Mouse (Mus musculus): ENCODE measurements around the gene Nop2. TPM values are rescaled to one million over a fixed set of nuclear protein-coding genes. Genes with fewer than 3 reads are reported as not detected.

Gene Nop2
- total RNA-seq, 4 experiments from 2014 or later, result 33.0 to 33.9 (median 33.5) TPM

DNA sequence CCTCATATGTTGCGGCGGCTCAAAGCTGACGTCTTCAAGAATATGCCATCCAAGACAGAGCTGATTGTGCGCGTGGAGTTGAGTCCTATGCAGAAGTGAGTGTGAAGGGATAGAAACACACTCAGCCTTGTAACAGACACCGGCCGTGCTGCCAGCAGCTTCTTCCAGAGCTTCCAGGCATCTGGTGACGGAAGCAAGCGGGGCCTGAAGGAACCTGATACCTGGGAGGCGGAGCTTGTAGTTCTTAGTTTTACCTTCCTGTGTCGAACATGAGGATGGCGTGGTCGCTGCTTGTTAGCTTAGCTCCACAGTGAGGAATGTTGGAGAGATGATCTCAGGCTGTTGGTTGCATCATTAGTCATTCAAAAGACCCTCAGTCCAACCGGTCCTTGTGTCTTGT is 22.3 kb upstream of the Nop2 start:
- no peak for DNase-seq (ENCODE audit: low spot score in 2 of 2)

DNA sequence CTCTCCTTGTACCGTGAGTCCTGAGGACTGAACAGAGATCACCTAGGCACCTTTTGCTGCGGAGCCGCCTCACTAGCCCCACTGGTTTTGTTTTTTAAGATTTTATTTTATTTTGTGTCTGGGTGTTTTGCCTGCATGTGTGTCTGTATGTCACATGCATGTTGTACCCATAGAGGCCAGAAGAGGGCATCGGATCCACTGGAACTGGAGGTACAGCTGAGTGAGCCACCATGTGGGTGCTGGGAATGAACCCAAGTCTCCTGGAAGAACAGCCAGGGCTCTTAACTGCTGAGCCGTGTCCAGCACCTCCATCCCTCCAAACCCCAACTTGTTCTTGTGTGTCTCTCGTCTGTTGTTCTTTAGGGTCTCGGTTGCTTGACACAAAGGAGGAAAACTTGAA is 20.8 kb upstream of the Nop2 start:
- DNase-seq (ENCODE audit: low spot score in 2 of 2), result no peak

- no peak for DNase-seq (ENCODE audit: low spot score in 2 of 2)
Measured at GRCm38 (mm10) chr6:125112553-125112952, 19.2 kb upstream of the Nop2 start.

- no peak for DNase-seq (ENCODE audit: low spot score in 2 of 2)
Measured at GRCm38 (mm10) chr6:125119387-125119786, 12.3 kb upstream of the Nop2 start.

DNA sequence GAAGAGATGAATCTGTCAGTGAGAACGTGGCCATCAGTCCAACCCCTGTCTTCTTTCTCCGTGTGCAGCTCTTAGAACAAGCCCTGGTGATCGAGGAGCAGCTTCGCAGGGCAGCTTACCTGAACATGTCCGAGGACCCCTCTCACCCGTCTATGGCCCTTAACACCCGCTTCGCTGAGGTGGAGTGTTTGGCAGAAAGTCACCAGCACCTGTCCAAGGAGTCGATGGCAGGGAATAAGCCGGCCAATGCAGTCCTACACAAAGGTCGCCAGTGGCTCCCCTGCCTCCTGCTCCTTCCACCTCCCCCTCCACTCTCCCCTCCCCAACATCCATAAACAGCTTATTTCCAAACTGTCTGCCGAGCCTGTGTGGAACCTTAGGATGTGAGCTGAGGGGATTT is 3.0 kb upstream of the Nop2 start:
- no peak for DNase-seq (ENCODE audit: low spot score in 2 of 2)

DNA sequence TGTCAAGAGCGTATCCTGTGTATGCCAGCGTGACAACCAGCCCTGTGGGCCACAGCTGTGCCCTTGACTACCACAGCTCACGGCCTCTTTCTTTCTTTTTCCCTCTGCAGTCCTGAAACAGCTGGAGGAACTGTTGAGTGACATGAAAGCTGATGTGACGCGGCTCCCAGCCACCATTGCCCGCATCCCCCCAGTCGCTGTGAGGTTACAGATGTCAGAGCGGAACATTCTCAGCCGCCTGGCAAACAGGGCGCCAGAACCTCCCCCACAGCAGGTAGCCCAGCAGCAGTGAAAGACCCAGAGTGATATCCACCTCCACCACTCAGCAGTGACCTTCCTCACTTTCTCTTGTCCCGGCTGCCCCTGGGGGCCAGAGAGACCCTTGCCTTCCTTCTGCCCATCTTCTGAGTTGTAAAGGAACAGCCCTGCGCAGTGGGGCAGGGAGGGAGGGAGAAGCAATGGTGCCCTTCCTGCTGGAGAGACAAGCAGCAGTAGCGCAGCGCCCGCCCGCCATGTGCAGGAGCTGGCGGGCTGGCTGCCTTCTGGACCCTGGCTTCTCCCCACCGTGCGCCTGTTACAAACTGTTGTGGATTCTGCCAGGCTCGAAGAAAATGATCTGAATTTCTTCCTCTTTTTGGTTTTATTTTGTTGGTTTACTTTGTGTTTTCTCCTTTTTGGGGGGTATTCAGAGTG is 1.9 kb upstream of the Nop2 start:
- DNase-seq (ENCODE audit: low spot score in 2 of 2), result no peak

DNA sequence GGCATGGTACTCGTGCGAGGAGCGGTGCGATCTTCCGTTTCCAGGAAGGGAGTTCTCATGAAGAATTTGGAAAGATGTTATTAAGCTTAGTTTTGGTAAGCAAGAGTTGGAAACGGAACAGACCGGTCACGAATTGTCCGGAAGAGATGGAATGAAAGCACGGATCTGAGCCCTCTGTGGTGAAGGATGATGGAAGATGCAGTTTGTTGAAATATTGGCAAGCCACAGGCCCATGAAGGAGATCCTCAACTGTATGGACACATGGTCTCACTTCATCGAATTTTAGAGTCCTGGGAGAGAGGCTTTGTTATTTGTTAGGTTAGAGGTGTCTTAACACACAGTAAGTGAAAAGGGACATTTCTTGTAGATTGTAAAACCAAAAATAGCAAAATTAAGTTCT is 761 bp downstream of the Nop2 start:
- DNase-seq (ENCODE audit: low spot score in 2 of 2), result no peak

GRCm38 (mm10) chr6:125137002-125137671 is 5.4 kb downstream of the Nop2 start:
- DNase-seq (ENCODE audit: low spot score in 2 of 2), result no peak

DNA sequence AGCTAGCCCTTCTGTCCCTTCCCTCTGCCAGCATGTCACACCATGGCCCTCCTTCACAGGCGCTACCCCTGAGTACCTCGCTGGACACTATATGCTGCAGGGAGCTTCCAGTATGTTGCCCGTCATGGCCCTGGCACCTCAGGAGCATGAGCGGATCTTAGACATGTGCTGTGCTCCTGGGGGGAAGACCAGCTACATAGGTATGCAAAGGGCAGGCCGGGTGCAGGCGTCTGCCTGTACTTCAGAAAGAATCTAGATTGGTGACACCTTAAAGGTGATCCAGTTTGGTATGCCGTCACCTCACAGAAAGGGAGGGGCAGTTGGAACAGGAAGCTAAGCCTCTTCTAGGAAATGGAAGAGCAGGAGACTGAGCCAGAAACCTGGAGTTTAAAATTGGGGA is 8.0 kb downstream of the Nop2 start:
- no peak for DNase-seq (ENCODE audit: low spot score in 2 of 2)

GRCm38 (mm10) chr6:125142436-125142835 is 10.7 kb downstream of the Nop2 start:
- DNase-seq (ENCODE audit: low spot score in 2 of 2), result no peak

DNA sequence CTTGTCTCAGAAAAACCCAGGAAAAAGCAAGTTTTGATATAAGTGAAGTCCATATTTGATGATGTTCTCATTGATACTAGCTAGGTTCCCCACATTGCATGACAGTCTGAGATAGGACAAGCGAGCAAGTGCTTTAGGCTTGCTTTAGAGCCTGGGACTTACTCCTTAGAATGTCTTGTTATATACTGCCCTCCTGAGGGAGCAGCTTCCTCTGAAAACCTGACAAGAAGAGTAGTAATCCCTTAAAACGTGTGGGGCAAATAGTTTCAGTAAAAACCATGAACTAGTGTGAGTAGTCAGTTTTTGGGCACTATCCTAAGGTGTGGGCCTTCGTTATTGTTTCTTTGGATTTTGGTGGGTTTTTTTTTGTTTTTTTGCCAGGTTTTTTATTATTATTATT is 11.4 kb downstream of the Nop2 start:
- no peak for DNase-seq (ENCODE audit: low spot score in 2 of 2)

GRCm38 (mm10) chr6:125143904-125144303 is 12.2 kb downstream of the Nop2 start:
- no peak for DNase-seq (ENCODE audit: low spot score in 2 of 2)

- peak; percentile 93 to 96 for DNase-seq (ENCODE audit: low spot score in 2 of 2)
Measured at GRCm38 (mm10) chr6:125145001-125145400, 13.3 kb downstream of the Nop2 start, which contains the start of gene Iffo1. Gene Iffo1, plus strand, starts transcription at chr6:125145241.

GRCm38 (mm10) chr6:125145479-125145951 is 13.8 kb downstream of the Nop2 start:
- DNase-seq (ENCODE audit: low spot score in 2 of 2), result no peak

DNA sequence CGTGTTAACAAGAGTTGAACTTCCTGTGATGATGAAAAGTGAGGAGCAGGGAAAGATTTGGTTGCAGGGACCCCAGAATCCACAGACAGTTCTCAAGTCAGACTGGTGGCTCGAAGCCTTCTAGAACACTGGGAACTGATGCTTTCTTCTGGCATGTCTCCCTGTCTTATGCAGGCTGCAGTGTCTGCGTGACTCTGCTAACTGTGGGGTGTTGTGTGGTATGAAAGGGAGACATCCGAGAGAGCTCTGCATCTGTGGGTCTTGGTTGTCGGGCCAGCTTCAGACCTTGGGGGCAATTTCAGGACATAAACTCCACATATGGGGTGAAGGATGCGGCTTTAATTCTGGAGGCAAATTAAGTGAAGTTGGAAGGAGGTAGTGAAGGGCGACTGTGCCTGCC is 14.4 kb downstream of the Nop2 start:
- no peak for DNase-seq (ENCODE audit: low spot score in 2 of 2)

- no peak for DNase-seq (ENCODE audit: low spot score in 2 of 2)
Measured at GRCm38 (mm10) chr6:125146797-125147196, 15.1 kb downstream of the Nop2 start.

DNA sequence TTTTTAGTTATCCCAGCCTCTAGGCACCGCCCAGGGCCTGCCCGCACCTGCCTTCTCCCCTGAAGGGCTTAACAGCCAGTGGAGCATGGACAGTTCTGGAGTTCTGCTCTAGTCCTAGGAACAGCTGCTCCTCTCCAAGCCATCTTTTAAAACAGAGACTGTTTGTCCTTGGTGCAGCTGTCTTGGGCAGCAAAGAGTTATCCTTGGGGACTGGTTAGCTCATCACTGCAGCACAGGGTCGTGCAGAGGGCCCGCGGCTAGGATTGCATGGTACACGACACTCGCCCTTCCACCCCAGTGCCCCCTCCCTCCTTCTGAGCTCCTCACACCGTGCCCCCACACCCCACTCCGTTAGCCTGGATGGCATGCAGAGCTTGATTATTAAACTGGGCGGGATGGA is 15.6 kb downstream of the Nop2 start:
- DNase-seq (ENCODE audit: low spot score in 2 of 2), result no peak

DNA sequence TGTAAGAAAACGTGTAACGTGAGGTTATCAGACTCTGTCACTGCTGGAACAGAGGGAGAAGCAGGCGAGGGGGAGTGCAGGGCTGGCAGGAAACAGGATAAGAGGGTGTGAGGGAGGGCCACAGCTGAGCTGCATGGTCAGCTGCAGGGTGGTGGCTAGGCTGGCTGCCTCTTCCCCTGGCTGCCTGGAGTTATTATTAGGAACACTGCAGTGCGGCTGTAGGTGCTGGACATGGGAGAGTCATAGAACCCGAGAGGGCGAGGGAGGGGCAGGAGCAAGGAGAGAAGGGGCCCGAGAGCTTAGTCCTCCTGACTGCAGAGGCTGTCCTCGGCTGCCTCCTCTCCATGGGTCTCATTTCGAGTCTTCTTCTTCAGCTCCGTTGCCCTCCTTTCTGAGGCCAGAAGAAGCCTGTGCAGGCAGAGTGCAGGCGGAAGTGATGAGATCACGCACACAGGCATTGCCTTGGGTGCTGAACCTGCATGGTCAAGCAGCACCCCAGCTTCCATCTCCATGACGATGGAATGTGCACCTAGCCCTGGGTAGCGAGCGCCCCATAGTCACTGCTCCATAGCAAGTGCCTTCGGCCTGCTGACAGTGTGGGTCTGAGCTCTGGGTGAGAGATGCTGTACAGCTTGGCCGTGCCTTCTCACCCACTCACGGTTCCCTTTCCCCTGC is 16.7 kb downstream of the Nop2 start:
- DNase-seq (ENCODE audit: low spot score in 2 of 2), result no peak

DNA sequence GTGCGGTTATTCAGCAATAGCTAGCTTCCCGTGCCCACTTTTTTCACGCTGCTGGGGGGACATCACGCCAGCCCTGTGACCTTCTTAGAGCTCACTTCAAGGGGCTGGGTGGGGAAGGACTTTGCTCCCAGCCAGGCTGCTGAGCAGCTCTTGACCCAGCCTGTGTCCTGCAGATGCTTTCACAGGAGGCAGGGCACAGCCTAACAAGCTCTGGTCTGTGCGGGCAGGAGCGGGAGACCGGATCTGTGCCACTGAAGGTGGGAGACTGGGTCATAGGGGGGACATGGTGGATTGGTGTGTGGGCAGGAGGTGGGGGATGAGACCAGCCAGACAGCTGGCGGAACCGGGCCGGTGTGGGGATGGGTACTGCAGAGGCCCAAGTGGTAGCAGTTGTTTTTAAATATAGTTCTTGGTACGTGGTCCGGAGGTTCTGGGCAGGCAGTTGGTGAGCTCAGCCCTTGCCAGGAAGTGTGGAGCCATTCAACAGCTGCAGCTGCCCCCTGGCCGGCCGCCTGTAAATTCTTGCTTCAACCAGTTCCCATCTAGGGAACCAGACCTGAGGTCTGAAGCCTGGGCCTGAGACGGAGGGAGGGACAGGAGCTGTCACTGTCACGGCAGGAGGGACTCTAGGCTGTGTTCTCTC is 17.3 kb downstream of the Nop2 start:
- no peak for DNase-seq (ENCODE audit: low spot score in 2 of 2)

DNA sequence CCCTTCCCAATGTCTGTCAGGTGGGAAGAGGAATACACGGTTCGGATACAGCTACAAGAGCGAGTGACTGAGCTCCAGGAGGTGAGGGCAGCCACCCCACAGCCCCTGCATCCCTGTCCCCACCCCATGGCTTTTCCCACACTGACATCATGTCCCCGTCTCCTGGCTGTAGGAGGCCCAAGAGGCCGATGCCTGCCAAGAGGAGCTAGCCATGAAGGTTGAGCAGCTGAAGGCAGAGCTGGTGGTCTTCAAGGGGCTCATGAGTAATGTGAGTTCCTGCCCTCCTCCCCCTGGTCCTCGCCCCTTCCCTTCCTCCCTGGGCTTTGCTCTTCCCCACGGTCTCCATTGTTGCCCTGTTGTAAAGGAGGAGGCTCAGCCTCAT is 17.9 kb downstream of the Nop2 start:
- no peak for DNase-seq (ENCODE audit: low spot score in 2 of 2)

DNA sequence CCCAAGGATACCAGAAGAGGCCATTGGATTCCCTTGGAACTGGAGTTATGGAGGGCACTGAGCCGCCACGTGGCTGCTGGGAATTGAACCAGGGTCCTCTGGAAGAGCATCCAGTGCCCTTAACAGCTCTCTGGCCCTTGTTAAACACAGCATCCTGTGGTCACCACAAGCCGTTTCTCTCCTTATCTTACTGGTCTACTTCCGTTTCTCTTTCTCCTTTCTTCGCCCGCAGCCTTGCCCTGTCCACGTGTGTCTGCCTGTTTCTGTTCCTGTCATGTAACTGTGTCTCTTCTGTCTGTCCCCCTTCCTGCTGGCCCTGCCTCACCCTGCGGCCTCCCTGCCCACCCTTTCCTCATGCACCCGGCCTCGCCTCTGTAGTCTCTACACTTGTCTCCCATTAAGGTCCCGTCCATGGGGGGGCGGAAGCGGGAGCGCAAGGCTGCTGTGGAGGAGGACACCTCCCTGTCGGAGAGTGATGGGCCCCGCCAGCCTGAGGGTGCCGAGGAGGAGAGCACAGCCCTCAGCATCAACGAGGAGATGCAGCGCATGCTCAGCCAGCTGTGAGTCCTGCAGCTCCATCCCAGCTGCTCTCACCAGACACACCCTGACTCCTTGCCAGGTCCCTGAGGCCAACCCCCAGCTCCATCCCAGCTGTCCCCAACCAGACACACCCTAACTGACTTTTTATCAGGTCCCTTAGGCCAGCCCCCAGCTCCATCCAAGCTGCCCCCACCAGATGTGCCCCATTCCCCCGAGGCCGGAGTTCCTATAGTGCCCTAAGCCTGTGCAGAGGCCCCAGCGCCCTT is 20.7 kb downstream of the Nop2 start:
- DNase-seq (ENCODE audit: low spot score in 2 of 2), result no peak

All from layer of hippocampus, adult 8-10 months (tissue).